Mouse (Mus musculus) testis, postnatal 14 days (tissue): ENCODE results near the gene Cd70.
"Not testable (repeated sequence)": the region's sequence is repeated elsewhere in the genome, so short reads cannot be mapped to it uniquely, and the experiment has no call there.

ENCODE experiments used
- DNase-seq: peaks from one replicate; pipeline ENCODE4 v3.0.0; 2021; ENCODE audit warnings: low spot score

Gene Cd70

DNA sequence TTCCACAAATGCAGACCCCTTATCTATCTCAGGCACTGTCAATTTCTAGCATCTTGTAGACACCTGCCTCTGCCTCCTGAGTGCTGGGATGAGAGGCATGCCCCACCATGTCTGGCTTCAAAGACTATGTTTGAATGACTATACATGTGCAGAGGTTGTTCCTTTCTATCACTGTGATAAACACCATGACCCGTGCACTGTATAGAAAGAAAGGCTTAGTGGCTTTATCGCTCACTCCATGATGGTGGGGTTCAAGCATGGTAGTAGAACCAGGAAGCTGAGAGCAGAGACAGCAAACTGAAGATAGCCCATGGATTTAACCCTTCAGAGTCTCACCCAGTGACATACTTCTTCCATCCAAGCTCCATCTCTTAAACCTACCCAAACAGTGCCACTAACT, 14.9 kb downstream of the Cd70 start:
- no peak for DNase-seq

- DNase-seq = not testable (repeated sequence)
Observed at GRCm38 (mm10) chr17:57134021-57134420, 15.6 kb downstream of the Cd70 start.

- DNase-seq = no peak
Observed at GRCm38 (mm10) chr17:57131793-57132192, 17.8 kb downstream of the Cd70 start.

DNA sequence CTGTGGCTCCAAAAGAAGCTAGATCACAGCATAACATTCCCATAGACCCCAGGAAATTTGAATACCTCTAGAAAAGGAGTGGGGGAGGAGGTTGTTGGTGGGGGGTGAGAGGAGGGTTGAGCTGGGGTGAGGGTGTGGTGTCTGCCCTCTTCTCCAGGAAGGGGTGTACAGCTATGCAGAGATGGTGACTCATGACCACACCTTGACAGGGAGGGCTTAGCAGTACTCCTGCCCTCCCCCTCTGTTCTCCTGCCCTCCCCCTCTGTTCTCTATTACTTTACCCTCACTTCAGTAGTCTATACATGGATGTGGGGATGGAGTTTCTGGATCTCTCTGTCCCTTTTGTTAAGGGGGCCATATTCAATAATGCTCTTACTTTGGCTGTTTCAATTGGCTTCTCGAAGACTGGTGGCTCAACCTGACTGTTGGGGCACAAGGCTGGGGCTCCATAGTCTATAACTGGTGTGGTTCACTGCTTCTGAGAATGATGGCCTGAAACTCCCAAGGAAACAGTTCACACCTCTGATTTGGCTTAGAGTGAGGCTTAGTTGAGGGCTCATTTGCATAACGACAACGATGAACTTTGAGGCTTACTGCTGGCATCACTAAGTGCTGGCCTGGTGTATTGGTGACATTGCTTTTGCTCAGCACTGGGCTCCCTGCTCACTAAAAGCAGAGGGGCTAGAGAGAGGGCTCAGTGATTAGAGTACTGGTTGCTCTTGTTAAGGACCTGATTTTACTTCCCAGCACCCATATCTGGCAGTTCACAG, 23.5 kb downstream of the Cd70 start:
- DNase-seq = no peak

DNA sequence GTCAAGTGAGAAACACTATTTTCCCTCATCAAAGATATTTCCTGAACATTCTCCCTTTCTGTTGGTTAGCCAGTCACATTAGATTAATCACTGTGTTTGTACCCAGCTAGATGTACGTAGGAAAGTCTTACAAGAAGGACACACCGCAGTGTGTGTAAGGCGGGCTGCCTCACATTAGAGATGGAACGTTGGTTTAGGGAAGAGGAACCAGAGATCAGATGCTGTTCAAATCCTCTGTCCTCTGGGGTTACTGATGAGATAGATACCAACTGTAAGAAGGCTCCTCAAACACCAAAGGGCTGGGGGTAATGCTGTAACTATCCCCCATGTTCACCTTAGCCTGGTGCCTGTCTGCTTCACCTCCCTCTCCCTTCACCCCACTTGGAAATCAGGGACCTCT, 24.8 kb downstream of the Cd70 start:
- DNase-seq = no peak

DNA sequence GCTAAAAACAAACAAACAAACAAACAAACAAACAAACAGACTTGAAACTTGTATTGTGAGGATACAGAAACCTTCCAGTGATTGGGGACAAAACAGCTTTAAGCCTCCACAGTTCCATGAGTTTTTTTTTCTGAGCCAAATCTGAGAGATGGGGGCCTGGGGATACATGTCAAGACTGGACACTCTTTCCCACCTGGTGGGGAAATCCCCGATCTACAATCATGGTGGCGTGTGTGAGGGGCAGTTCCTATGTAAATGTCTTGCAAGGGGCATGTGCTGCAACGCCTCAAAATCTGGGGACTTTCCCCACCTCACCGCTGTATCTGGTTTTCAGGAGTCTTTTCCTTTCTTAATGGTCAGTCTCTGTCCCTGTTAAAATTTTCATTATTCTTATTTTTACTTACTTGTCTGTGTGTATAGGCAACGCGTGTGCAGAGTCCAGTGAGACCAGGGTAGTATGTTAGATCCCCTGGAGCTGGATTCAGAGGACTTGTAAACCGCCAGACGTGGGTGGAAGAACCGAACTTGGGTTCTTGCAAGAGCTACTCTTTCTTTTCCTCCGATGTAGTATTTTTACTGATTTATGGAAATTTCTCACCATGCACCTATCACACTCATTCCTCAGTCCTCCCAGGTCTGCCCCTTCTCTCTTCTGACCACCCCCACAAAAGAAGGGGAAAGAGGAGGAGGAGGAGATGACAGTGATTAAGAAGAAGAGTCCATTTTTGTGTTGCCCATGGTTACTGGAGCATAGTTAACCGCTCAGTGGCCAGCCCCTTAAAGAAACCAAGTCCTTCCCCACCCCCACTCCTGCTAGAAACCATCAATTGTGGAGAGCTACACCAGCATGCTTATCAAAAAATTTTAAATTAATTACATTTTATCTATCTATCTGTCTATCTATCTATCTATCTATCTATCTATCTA, 26.1 kb downstream of the Cd70 start:
- DNase-seq = no peak

DNA sequence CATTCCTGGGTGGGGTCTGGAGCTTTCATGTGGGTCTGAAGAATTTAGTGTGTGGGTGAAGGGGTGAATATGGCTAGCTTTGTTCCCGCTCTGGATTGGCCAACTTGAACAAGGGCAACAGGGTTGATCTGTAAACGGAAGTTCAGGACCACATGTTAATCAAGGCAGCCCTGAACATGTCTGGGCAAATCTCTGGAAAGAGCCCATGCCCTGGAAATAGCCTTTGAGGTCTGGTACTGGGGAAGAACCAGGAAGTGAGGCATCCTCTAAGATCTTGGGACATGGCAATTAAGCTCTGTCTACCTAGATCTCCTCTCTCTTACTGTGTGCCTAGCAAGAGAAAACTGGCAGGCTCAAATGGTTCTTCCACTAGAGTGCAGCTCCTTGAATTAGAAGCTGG, 27.7 kb downstream of the Cd70 start:
- no peak for DNase-seq

- peak; percentile 37 for DNase-seq
Observed at GRCm38 (mm10) chr17:57118524-57119349, 30.8 kb downstream of the Cd70 start.

DNA sequence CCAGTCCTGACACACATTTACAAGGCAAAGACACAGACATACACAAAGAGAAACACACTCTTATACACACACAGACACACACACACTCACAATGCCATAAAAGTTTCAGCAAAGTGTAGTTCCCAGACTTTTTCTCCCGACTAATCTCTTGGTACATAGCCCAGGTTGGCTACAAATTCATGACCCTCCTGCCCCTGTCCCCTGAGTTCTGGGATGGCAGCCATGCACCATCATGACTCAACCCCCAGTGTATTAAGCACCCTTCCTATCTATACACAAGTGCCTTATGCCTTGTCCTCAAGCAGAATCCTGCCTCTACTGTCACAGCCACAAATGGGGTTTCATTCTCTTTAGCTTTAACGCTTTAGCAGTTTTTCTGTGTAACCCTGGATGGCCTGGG, 32.8 kb downstream of the Cd70 start:
- DNase-seq = no peak

- DNase-seq = no peak
Observed at GRCm38 (mm10) chr17:57112768-57113474, 36.7 kb downstream of the Cd70 start.

DNA sequence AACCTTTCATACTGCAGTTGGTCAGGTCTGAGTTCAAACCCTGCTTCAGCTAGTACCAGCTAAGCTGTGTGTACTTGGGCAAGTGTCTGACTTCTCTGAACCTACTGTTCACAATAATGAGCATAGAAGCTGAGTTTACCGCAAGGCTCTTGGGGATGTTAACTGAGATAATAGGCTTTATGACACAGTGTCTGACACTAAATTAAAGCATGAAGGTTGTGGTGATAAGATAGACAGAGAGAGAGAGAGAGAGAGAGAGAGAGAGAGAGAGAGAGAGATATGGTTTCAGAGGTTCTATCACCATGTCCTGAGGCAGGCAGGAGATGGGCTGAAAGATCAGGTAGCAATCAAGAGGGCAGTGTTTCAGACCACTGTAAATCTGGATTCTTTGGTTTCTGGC, 39.6 kb downstream of the Cd70 start:
- no peak for DNase-seq

GRCm38 (mm10) chr17:57108666-57109171, 40.9 kb downstream of the Cd70 start:
- no peak for DNase-seq

GRCm38 (mm10) chr17:57108040-57108665, 41.4 kb downstream of the Cd70 start:
- no peak for DNase-seq

DNA sequence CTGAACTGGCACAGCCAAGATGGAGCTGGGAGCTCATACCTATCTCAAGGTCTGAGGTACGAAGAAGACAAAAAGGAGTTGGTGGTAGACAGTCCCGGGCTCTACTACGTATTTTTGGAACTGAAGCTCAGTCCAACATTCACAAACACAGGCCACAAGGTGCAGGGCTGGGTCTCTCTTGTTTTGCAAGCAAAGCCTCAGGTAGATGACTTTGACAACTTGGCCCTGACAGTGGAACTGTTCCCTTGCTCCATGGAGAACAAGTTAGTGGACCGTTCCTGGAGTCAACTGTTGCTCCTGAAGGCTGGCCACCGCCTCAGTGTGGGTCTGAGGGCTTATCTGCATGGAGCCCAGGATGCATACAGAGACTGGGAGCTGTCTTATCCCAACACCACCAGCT, 42.5 kb downstream of the Cd70 start:
- no peak for DNase-seq

DNA sequence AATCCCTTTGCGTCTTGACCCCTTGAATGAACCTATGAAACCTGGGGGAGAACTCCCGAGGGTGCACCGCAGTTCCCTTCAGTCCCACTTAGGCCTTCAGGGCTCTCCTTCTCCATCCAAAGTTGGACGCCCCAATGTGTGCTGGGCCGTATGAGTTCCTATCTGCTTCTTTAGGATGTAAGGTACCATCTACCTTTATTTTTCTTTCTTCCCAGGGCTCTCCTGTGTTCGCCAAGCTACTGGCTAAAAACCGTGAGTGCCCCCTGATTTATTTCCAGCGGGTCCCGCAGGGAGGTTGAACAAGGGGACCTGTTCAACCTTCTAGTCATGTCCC, 43.6 kb downstream of the Cd70 start:
- DNase-seq = no peak

GRCm38 (mm10) chr17:57105181-57106034, 44.2 kb downstream of the Cd70 start, which contains the start of gene Tnfsf9:
Tnfsf9 (plus strand) TSS chr17:57105325.
- DNase-seq = no peak

GRCm38 (mm10) chr17:57104496-57104895, 45.1 kb downstream of the Cd70 start:
- no peak for DNase-seq

DNA sequence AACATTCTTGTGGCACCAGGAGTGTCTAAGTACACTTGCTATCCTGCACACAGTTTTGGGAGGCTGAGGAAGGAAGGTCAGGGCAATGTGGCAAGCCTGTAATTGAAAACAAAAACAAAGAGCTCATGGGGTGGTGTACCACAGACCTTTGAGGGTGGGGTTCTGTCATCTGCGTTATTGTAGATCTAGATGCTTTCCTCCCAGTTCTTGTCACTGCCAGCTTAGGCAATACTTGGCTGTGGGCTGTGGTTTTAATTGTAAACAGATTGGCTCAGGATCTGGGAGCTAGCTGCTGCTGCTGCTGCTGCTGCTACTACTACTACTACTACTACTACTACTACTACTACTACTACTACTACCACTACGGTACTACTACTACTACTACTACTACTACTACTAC, 47.3 kb downstream of the Cd70 start:
- DNase-seq = no peak

DNA sequence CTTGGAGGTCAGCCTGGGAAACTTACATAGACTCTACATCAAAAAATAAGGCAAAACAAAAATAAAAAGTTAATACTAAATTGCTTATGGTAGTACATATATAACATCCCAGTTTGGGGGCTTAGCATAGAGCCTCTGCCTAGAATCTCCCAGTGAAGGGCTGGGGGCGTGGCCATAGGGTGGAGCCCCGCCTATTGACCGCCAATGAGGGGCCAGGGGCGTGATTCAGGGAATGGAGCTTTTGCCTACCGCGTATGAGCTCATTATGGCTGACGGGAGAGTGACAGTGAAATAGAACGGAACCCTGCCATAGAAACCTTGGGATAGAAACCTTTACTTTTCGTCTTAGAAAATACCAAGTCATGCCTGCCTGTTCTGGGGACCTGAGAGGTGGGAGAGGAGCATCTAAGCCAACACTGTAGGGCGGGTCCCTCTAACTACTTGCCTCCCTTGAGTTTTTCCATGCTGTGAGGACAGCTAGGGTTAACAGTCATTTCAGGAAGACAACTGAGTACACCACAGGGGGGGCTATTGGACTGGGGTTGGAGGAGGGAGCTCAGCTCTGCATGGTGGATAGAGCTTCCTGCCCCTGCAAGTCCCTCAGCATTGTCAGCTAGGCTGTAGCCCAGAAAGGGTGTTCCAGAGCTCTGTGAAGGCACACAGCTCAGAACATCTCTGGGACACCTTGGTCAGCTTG, 49.8 kb downstream of the Cd70 start:
- no peak for DNase-seq
